Mouse (Mus musculus) cerebellum, postnatal 36 days (tissue): ENCODE results near the gene Ythdf1.
A peak's percentile ranks its signal among the peaks of the same experiment; 100 is the strongest.

Experiments
- DNase-seq, 2 experiments: peaks; one replicate each; pipeline ENCODE4 v3.0.0; 2021 to 2022; ENCODE audit warnings: mixed read lengths in 2 of 2

Ythdf1 gene

GRCm38 (mm10) chr2:180920810-180921400 is at the start of gene Ythdf1:
Gene Ythdf1 (minus strand): TSS chr2:180920949.
- peak; percentile 97 to 99 for DNase-seq

- peak; percentile 96 to 97 for DNase-seq
Measured at GRCm38 (mm10) chr2:180967010-180967763, 46.4 kb upstream of the Ythdf1 start, which contains the start of gene Arfgap1. Gene Arfgap1 (plus strand): TSS chr2:180967225.

GRCm38 (mm10) chr2:180966092-180966882 is 45.5 kb upstream of the Ythdf1 start:
- DNase-seq: peak; percentile 34 to 45

- DNase-seq: peak; percentile 86 to 87
Measured at GRCm38 (mm10) chr2:180963956-180964355, 43.2 kb upstream of the Ythdf1 start.

GRCm38 (mm10) chr2:180962616-180963308 is 42.0 kb upstream of the Ythdf1 start:
- DNase-seq: no peak

- DNase-seq: no peak
Measured at GRCm38 (mm10) chr2:180960187-180960586, 39.4 kb upstream of the Ythdf1 start.

GRCm38 (mm10) chr2:180959605-180960004 is 38.9 kb upstream of the Ythdf1 start:
- DNase-seq: no peak

- peak; percentile 55 to 57 for DNase-seq
Measured at GRCm38 (mm10) chr2:180954061-180955047, 33.6 kb upstream of the Ythdf1 start, which contains the start of gene Nkain4. Gene Nkain4 (minus strand): TSS chr2:180954699.

GRCm38 (mm10) chr2:180953638-180954037 is 32.9 kb upstream of the Ythdf1 start:
- no peak for DNase-seq

GRCm38 (mm10) chr2:180952731-180953171 is 32.0 kb upstream of the Ythdf1 start:
- DNase-seq: peak in 1 of 2 experiments; percentile 14

- no peak for DNase-seq
Measured at GRCm38 (mm10) chr2:180949947-180950346, 29.2 kb upstream of the Ythdf1 start.

- DNase-seq: no peak
Measured at GRCm38 (mm10) chr2:180941869-180942268, 21.1 kb upstream of the Ythdf1 start.

GRCm38 (mm10) chr2:180940187-180940586 is 19.4 kb upstream of the Ythdf1 start:
- DNase-seq: no peak

GRCm38 (mm10) chr2:180932418-180932817 is 11.7 kb upstream of the Ythdf1 start:
- no peak for DNase-seq

GRCm38 (mm10) chr2:180928723-180929122 is 8.0 kb upstream of the Ythdf1 start, which contains the start of gene Birc7:
Gene Birc7 (plus strand): TSS chr2:180929023.
- no peak for DNase-seq

GRCm38 (mm10) chr2:180925176-180925575 is 4.4 kb upstream of the Ythdf1 start:
- peak; percentile 81 to 88 for DNase-seq

GRCm38 (mm10) chr2:180922739-180923138 is 2.0 kb upstream of the Ythdf1 start:
- no peak for DNase-seq

- peak in 1 of 2 experiments; percentile 34 for DNase-seq
Measured at GRCm38 (mm10) chr2:180919913-180920809, 588 bp downstream of the Ythdf1 start.

GRCm38 (mm10) chr2:180915886-180916433 is 4.8 kb downstream of the Ythdf1 start:
- no peak for DNase-seq

GRCm38 (mm10) chr2:180910928-180911327 is 9.8 kb downstream of the Ythdf1 start:
- no peak for DNase-seq
